Mouse (Mus musculus): ENCODE data around the gene Msx1. TPM values are rescaled to one million over a fixed set of nuclear protein-coding genes. Genes with fewer than 3 reads are reported as not detected.

The Msx1 gene
- polyA plus RNA-seq (2015; fragmentation: Illumina TruSeq; extraction: RNeasy Lipid Tissue Mini Kit (QIAGEN cat#74804); ENCODE audit: insufficient read depth, low replicate concordance): 2.0 TPM

GRCm38 (mm10) chr5:37824461-37824795, at the start of gene Msx1:
Msx1 (minus strand) TSS chr5:37824583.

Other genes with a start within 250 kb of the Msx1 start
- not detected for gene Stk32b, start 107.4 kb downstream of the Msx1 start, polyA plus RNA-seq (2015; fragmentation: Illumina TruSeq; extraction: RNeasy Lipid Tissue Mini Kit (QIAGEN cat#74804); ENCODE audit: insufficient read depth, low replicate concordance)
- 1.5 TPM for gene Cytl1, start 89.1 kb downstream of the Msx1 start, polyA plus RNA-seq (2015; fragmentation: Illumina TruSeq; extraction: RNeasy Lipid Tissue Mini Kit (QIAGEN cat#74804); ENCODE audit: insufficient read depth, low replicate concordance)
- 32.4 TPM for gene Stx18, start 214.2 kb upstream of the Msx1 start, polyA plus RNA-seq (2015; fragmentation: Illumina TruSeq; extraction: RNeasy Lipid Tissue Mini Kit (QIAGEN cat#74804); ENCODE audit: insufficient read depth, low replicate concordance)